Mouse (Mus musculus) layer of hippocampus, postnatal 14 days (tissue): ENCODE data around the gene Olfr156. TPM values are rescaled to one million over a fixed set of nuclear protein-coding genes. Genes with fewer than 3 reads are reported as not detected.

Experiments used
- total RNA-seq, 2 experiments: library from RNA; stranded (reverse); gene quantifications; 2 replicates each; pipeline ENCODE4 v1.2.3; 2021

Olfr156 gene
- total RNA-seq, 2 experiments from 2014 or later, result not detected

Other genes with a start within 250 kb of the Olfr156 start
- gene Rgp1, start 245.2 kb downstream of the Olfr156 start, total RNA-seq, result 10 to 100 TPM; 44.5 to 55.8 TPM
- gene Gba2, start 245.0 kb downstream of the Olfr156 start, total RNA-seq, result 10 to 100 TPM; 56.1 to 60.6 TPM
- not detected for gene Msmp, start 239.4 kb downstream of the Olfr156 start, total RNA-seq
- 10 to 100 TPM; 46.9 to 50.0 TPM for gene Npr2, start 192.0 kb downstream of the Olfr156 start, total RNA-seq
- 1 to 10 TPM in 1 of 2 experiments, under 1 TPM in 1; 0.98 to 2.3 TPM for gene Spag8, start 170.3 kb downstream of the Olfr156 start, total RNA-seq
- gene Hint2, start 167.4 kb downstream of the Olfr156 start, total RNA-seq, result 10 to 100 TPM; 33.1 to 37.8 TPM
- gene Tmem8b, start 154.9 kb downstream of the Olfr156 start, total RNA-seq, result 10 to 100 TPM; 55.8 to 57.6 TPM
- gene Fam221b, start 154.8 kb downstream of the Olfr156 start, total RNA-seq, result 1 to 10 TPM; 1.2 TPM
- gene Olfr70, start 123.1 kb downstream of the Olfr156 start, total RNA-seq, result not detected
- not detected for gene Olfr71, start 113.6 kb downstream of the Olfr156 start, total RNA-seq
- gene Hrct1, start 96.7 kb downstream of the Olfr156 start, total RNA-seq, result 1 to 10 TPM in 1 of 2 experiments, under 1 TPM in 1; 0.52 to 1.5 TPM
- gene Spaar, start 93.9 kb downstream of the Olfr156 start, total RNA-seq, result under 1 TPM; 0.38 to 0.53 TPM
- not detected for gene Olfr159, start 52.9 kb downstream of the Olfr156 start, total RNA-seq
- gene Olfr157, start 16.3 kb upstream of the Olfr156 start, total RNA-seq, result not detected
- not detected for gene Olfr155, start 27.7 kb upstream of the Olfr156 start, total RNA-seq
- 1 to 10 TPM; 5.9 to 6.5 TPM for gene Reck, start 51.6 kb upstream of the Olfr156 start, total RNA-seq
- gene Glipr2, start 133.5 kb upstream of the Olfr156 start, total RNA-seq, result 1 to 10 TPM; 1.6 to 1.7 TPM
- gene Ccin, start 159.6 kb upstream of the Olfr156 start, total RNA-seq, result not detected
- gene Clta, start 180.6 kb upstream of the Olfr156 start, total RNA-seq, result 100 to 1,000 TPM; 289 to 299 TPM